Mouse (Mus musculus) limb, embryonic 11.5 days (tissue): ENCODE results near the gene Ifnk. TPM values are rescaled to one million over a fixed set of nuclear protein-coding genes. Genes with fewer than 3 reads are reported as not detected.

Source experiments
- ATAC-seq: fragments of 200-750 bp; cut with Nextera tagmentation; 2 replicates; pipeline ENCODE4 v1.8.0; 2017; ENCODE audit warnings: low read depth; ENCODE audit not compliant: insufficient number of reproducible peaks, low FRiP score, low TSS enrichment
- DNase-seq: peaks from one replicate; pipeline ENCODE4 v3.0.0-alpha.2; 2015; ENCODE audit warnings: low spot score
- H3K27ac ChIP-seq: fragments of 300-500 bp; sonication (generic); replicated peaks from 2 replicates; pipeline ENCODE4 v1.5.1; 2014; ENCODE audit warnings: low read depth, mild to moderate bottlenecking, low read length
- H3K27me3 ChIP-seq: fragments of 300-500 bp; sonication (generic); 2 replicates; pipeline ENCODE4 v1.6.1; 2014; ENCODE audit warnings: mild to moderate bottlenecking, low read length, mixed read lengths; ENCODE audit not compliant: control insufficient read depth, insufficient read depth
- H3K36me3 ChIP-seq: fragments of 300-500 bp; sonication (generic); 2 replicates; pipeline ENCODE4 v1.6.1; 2014; ENCODE audit warnings: mild to moderate bottlenecking, low read length, moderate library complexity, mixed read lengths; ENCODE audit not compliant: control insufficient read depth, insufficient read depth
- H3K4me1 ChIP-seq: fragments of 300-500 bp; sonication (generic); 2 replicates; pipeline ENCODE4 v1.6.1; 2014; ENCODE audit warnings: low read length, mixed read lengths; ENCODE audit not compliant: control insufficient read depth, insufficient read depth
- H3K4me2 ChIP-seq: fragments of 300-500 bp; sonication (generic); 2 replicates; pipeline ENCODE4 v1.6.1; 2014; ENCODE audit warnings: low read depth, mild to moderate bottlenecking, moderate library complexity; ENCODE audit not compliant: severe bottlenecking
- H3K4me3 ChIP-seq: fragments of 300-500 bp; sonication (generic); 2 replicates; pipeline ENCODE4 v1.5.1; 2014; ENCODE audit warnings: low read depth, low read length
- H3K9ac ChIP-seq: fragments of 300-500 bp; sonication (generic); 2 replicates; pipeline ENCODE4 v1.6.1; 2014; ENCODE audit warnings: mild to moderate bottlenecking, low read length
- H3K9me3 ChIP-seq: fragments of 300-500 bp; sonication (generic); 2 replicates; pipeline ENCODE4 v1.6.1; 2016; ENCODE audit warnings: low read length; ENCODE audit not compliant: control insufficient read depth
- whole genome bisulfite sequencing: fragments of 180-500 bp; shearing (Covaris S2); extraction: QIAGEN DNeasy Blood & Tissue Kit; methylation state at CpG from one replicate; pipeline ENCODE4 v1.1.7; 2014; 5-methylcytosine and 5-hydroxymethylcytosine counted together
- polyA plus RNA-seq: library from polyadenylated mRNA; unstranded; fragments of >200 nt; fragmentation: Nextera tagmentation; extraction: Ambion mirVana; gene quantifications from 2 replicates; pipeline ENCODE4 v1.2.1, GENCODE M21; 2014

Ifnk gene
- polyA plus RNA-seq, 1 experiment from 2014 or later = not detected

- Histone ChIP-seq H3K4me3 (no peak overlapping the region), H3K27me3 (no peaks in the 10 kb centered on the region), H3K4me2 (no peak overlapping the region), H3K4me1 (no peaks in the 10 kb centered on the region), H3K27ac (no peak overlapping the region), H3K36me3 (no peaks in the 10 kb centered on the region), H3K9me3 (no peaks in the 10 kb centered on the region), H3K9ac (no peak overlapping the region)
- no peak for DNase-seq
- 81% methylated on average over 12 of the region's 12 CpGs for WGBS
- ATAC-seq = no peak
These were observed 26.2 kb downstream of the Ifnk start for GRCm38 (mm10) chr4:35177926-35178645.

- Histone ChIP-seq H3K9me3 (no peaks in the 10 kb centered on the region), H3K4me2 (no peak overlapping the region), H3K36me3 (no peaks in the 10 kb centered on the region), H3K27me3 (no peaks in the 10 kb centered on the region), H3K4me1 (no peaks in the 10 kb centered on the region), H3K27ac (no peak overlapping the region), H3K9ac (no peak overlapping the region), H3K4me3 (no peak overlapping the region)
- ATAC-seq (no peak), DNase-seq (no peak)
- WGBS = 88% methylated on average over 8 of the region's 8 CpGs
These were observed 35.9 kb downstream of the Ifnk start for GRCm38 (mm10) chr4:35187617-35188326.

GRCm38 (mm10) chr4:35189794-35190193 is 37.9 kb downstream of the Ifnk start:
- Histone ChIP-seq H3K27me3 (no peaks in the 10 kb centered on the region), H3K4me2 (no peak overlapping the region), H3K36me3 (no peaks in the 10 kb centered on the region), H3K9ac (no peak overlapping the region), H3K27ac (no peak overlapping the region), H3K4me1 (no peaks in the 10 kb centered on the region), H3K9me3 (no peaks in the 10 kb centered on the region), H3K4me3 (no peak overlapping the region)
- no peak for ATAC-seq
- DNase-seq = no peak
- 81% methylated on average over 5 of the region's 5 CpGs for WGBS

- Histone ChIP-seq H3K36me3 (no peaks in the 10 kb centered on the region), H3K9me3 (no peaks in the 10 kb centered on the region), H3K9ac (no peak overlapping the region), H3K4me1 (no peaks in the 10 kb centered on the region), H3K4me2 (no peak overlapping the region), H3K27ac (no peak overlapping the region), H3K27me3 (no peaks in the 10 kb centered on the region), H3K4me3 (no peak overlapping the region)
- ATAC-seq = no peak
- no peak for DNase-seq
- WGBS = 49% methylated on average over 7 of the region's 7 CpGs
These were observed 40.9 kb downstream of the Ifnk start for GRCm38 (mm10) chr4:35192725-35193124.

- H3K27ac ChIP-seq = no peak overlapping the region
- H3K9ac ChIP-seq = no peak overlapping the region
- H3K27me3 ChIP-seq = no peaks in the 10 kb centered on the region
- no peaks in the 10 kb centered on the region for H3K9me3 ChIP-seq
- no peak overlapping the region for H3K4me3 ChIP-seq
- no peaks in the 10 kb centered on the region for H3K4me1 ChIP-seq
- WGBS = 95% methylated on average over 5 of the region's 5 CpGs
- no peak overlapping the region for H3K4me2 ChIP-seq
- no peaks in the 10 kb centered on the region; the same call in 1 of the 2 replicates for H3K36me3 ChIP-seq
- DNase-seq (no peak), ATAC-seq (no peak)
These were observed 49.8 kb downstream of the Ifnk start for GRCm38 (mm10) chr4:35201700-35202099.

Other genes starting within 250 kb of the Ifnk start
- 9.7 and 10.4 TPM in 2 replicates for gene Mob3b, start 5.4 kb downstream of the Ifnk start, polyA plus RNA-seq
- 11.3 and 12.4 TPM in 2 replicates for gene C9orf72, start 74.1 kb downstream of the Ifnk start, polyA plus RNA-seq